ENCODE assay signal across 9 mouse cellular contexts in genomic region chr7:131897282-131897681, GRCm38 (mm10).
DNase-seq lines count a peak whose midpoint lies in the region; TF ChIP-seq lines count a peak whose summit lies in the region.
"Had no signal": no experiment of that assay in that cellular context is flagged by ENCODE, and none has a peak within 500 bp of the region (broad histone marks: within the 10 kb centered on the region; RNA-seq: fewer than 3 reads in every experiment).

No protein-coding gene starts in this region.

- 17% methylated on average over 4 of the region's 4 CpGs for WGBS in lung, adult 2 months

- peak; percentile 17 for DNase-seq in gastrocnemius, adult 18-20 months (ENCODE audit: low spot score)
- DNase-seq in gastrocnemius, adult 8-10 months (ENCODE audit: low spot score in 2 of 2): no peak
- DNase-seq in lung, adult 2 months: no peak
- no peak for DNase-seq in lung, postnatal 14 days
- peak; percentile 78 to 81 for DNase-seq in cerebellum, postnatal 10 days
- DNase-seq in retina, embryonic 14.5 days (ENCODE audit: low spot score): peak; percentile 77
- no peak for DNase-seq in ovary, adult 18-20 months (ENCODE audit: low spot score)
- DNase-seq in natural killer cell, adult 2 months (ENCODE audit: low spot score in 2 of 2): no peak

- H3K4me3 ChIP-seq in lung, adult 2 months (replicated peaks; ENCODE audit: extremely low read depth, low read depth, low read length): no peak overlapping the region
- H3K4me3 ChIP-seq: embryonic facial prominence, embryonic 12.5 days had no signal

- no peaks in the 10 kb centered on the region for H3K4me1 ChIP-seq in lung, adult 2 months (ENCODE audit: control insufficient read depth, insufficient read depth, low read length)
- H3K4me1 ChIP-seq: embryonic facial prominence, embryonic 12.5 days had no signal

- 0 out of 2 replicates have a peak, but pooled peaks have one; percentile 23 for TF ChIP-seq CTCF in lung, adult 2 months (IDR thresholded peaks at IDR 0.05; ENCODE audit: insufficient read depth, low read length)

- no peak for TF ChIP-seq POLR2A in lung, adult 2 months (IDR thresholded peaks at IDR 0.05; ENCODE audit: borderline replicate concordance, extremely low read depth, low read depth, low read length)

Comparison
In these comparisons a context has a peak if more than half of its experiments do, and no peak if none do; other contexts are left out.
1. DNase-seq: peak in gastrocnemius, adult 18-20 months (single experiment), cerebellum, postnatal 10 days (2 of 2) and retina, embryonic 14.5 days (single experiment); none in gastrocnemius, adult 8-10 months (0 of 2), lung, adult 2 months (single experiment), lung, postnatal 14 days (single experiment), ovary, adult 18-20 months (single experiment) and natural killer cell, adult 2 months (0 of 2).